Mouse (Mus musculus): ENCODE results near the gene Cfap77. TPM values are rescaled to one million over a fixed set of nuclear protein-coding genes. Genes with fewer than 3 reads are reported as not detected.

The Cfap77 gene
- polyA plus RNA-seq, 1 experiment, result 0.38 TPM

DNA sequence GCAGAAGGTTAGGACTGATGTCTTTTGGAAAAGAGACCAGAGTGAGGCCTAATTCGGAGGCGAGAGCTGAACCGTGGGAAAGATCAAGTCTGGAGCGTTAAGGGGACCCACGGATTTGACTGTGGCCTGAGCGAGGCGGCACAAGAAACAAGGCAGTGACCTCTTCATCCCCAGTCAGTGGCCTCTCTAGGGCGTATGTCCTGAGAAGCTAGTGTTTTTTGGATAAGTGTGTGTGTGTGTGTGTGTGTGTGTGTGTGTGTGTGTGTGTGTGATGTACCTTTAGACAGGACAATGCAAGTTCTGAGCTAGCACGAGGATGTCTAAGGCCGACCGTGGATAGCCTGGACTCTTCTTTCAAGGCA is 137.7 kb downstream of the Cfap77 start:
- TF ChIP-seq POLR2A (IDR thresholded peaks at IDR 0.05; ENCODE audit: control insufficient read depth, extremely low read depth, insufficient read depth, low read length, poor library complexity) (no peak), CTCF (IDR thresholded peaks at IDR 0.05; ENCODE audit: borderline replicate concordance, control insufficient read depth, extremely low read depth, insufficient read depth, low read length, poor library complexity) (no peak)
- Histone ChIP-seq H3K36me3 (ENCODE audit: control insufficient read depth, insufficient read depth, low read length) (no peaks in the 10 kb centered on the region), H3K27me3 (ENCODE audit: control insufficient read depth, insufficient read depth, low read length) (peaks cover 31% of the 10 kb centered on the region), H3K27ac (ENCODE audit: control insufficient read depth, insufficient read depth, low read length) (no peak overlapping the region), H3K4me1 (replicated peaks; ENCODE audit: control insufficient read depth, insufficient read depth, low read length) (peaks cover 5% of the 10 kb centered on the region; the same call in 1 of the 2 replicates), H3K4me3 (ENCODE audit: control insufficient read depth, insufficient read depth, low read length) (no peak overlapping the region)
- 15% methylated on average over 11 of the region's 11 CpGs for WGBS
- no peak for DNase-seq

DNA sequence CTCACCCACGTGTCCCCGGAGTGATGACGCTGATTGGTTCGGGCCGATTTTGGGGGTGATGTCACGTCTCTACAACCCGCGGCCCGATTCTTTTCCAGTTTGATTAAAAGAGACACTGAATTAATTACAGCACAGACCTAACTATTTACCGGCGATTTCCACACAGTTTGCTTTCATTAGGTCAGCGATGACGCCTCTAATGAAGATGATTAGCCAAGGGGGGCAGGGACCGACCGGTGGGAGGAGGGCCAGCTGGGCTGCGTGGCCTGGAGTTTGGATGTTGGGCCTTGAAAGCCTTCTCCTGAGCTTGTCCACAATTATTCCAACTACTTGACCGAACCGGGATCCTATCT is 138.4 kb downstream of the Cfap77 start, which contains the start of gene Barhl1:
TSS of gene Barhl1 (minus strand) at position 156 of the 353 bp plus-strand sequence.
- no peak for DNase-seq
- Histone ChIP-seq H3K27me3 (ENCODE audit: control insufficient read depth, insufficient read depth, low read length) (peaks cover 35% of the 10 kb centered on the region), H3K27ac (ENCODE audit: control insufficient read depth, insufficient read depth, low read length) (no peak within 1 kb of the TSS), H3K36me3 (ENCODE audit: control insufficient read depth, insufficient read depth, low read length) (no peaks in the 10 kb centered on the region), H3K4me1 (replicated peaks; ENCODE audit: control insufficient read depth, insufficient read depth, low read length) (peaks cover 5% of the 10 kb centered on the region; the same call in 1 of the 2 replicates), H3K4me3 (ENCODE audit: control insufficient read depth, insufficient read depth, low read length) (no peak within 1 kb of the TSS)
- no peak for TF ChIP-seq POLR2A (IDR thresholded peaks at IDR 0.05; ENCODE audit: control insufficient read depth, extremely low read depth, insufficient read depth, low read length, poor library complexity)
- no peak for TF ChIP-seq CTCF (IDR thresholded peaks at IDR 0.05; ENCODE audit: borderline replicate concordance, control insufficient read depth, extremely low read depth, insufficient read depth, low read length, poor library complexity)
- 6% methylated on average over 18 of the region's 18 CpGs for WGBS

- Histone ChIP-seq H3K4me1 (replicated peaks; ENCODE audit: control insufficient read depth, insufficient read depth, low read length) (peaks cover 5% of the 10 kb centered on the region; the same call in 1 of the 2 replicates), H3K36me3 (ENCODE audit: control insufficient read depth, insufficient read depth, low read length) (no peaks in the 10 kb centered on the region), H3K4me3 (ENCODE audit: control insufficient read depth, insufficient read depth, low read length) (no peak overlapping the region), H3K27me3 (ENCODE audit: control insufficient read depth, insufficient read depth, low read length) (peaks cover 35% of the 10 kb centered on the region), H3K27ac (ENCODE audit: control insufficient read depth, insufficient read depth, low read length) (no peak overlapping the region)
- 3% methylated on average over 50 of the region's 50 CpGs for WGBS
- TF ChIP-seq CTCF (IDR thresholded peaks at IDR 0.05; ENCODE audit: borderline replicate concordance, control insufficient read depth, extremely low read depth, insufficient read depth, low read length, poor library complexity), result no peak
- DNase-seq, result peak; percentile 91
Observed at GRCm38 (mm10) chr2:28915768-28916512, 138.9 kb downstream of the Cfap77 start.

DNA sequence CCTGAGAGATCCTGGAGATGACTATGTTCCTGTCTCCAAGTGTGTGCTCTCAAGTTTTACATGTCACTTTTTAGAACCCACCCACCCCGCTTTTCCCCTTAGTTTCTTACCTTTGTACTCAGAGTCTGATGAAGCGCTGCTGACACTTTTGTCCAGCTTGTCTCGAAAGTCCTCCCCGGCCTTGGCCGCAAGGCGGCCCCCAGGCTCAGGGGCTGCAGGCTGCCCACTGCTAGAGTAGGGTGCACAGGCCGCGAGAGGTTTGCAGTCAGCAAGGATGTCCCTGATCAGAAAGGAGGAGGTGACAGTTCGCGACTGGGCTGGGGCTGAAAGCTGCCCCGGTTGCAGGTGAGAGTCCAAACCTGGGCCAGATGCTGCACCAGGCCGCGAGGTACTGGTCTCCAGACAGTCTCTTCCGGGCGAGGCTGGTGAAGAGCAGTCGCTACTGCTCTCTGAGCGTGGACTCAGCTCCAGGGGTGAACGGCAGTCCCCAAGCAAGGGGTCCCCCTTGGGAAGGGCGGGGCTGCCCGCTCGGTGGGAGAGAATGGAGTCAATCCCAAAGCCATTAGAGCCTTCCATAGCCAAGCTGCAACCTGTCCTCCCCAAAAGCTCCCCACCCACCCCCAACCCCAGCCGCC is 139.6 kb downstream of the Cfap77 start:
- DNase-seq, result no peak
- peaks cover 36% of the 10 kb centered on the region for H3K27me3 ChIP-seq (ENCODE audit: control insufficient read depth, insufficient read depth, low read length)
- TF ChIP-seq CTCF (IDR thresholded peaks at IDR 0.05; ENCODE audit: borderline replicate concordance, control insufficient read depth, extremely low read depth, insufficient read depth, low read length, poor library complexity) (no peak), POLR2A (IDR thresholded peaks at IDR 0.05; ENCODE audit: control insufficient read depth, extremely low read depth, insufficient read depth, low read length, poor library complexity) (no peak)
- no peak overlapping the region for H3K27ac ChIP-seq (ENCODE audit: control insufficient read depth, insufficient read depth, low read length)
- H3K4me1 ChIP-seq (replicated peaks; ENCODE audit: control insufficient read depth, insufficient read depth, low read length), result peaks cover 5% of the 10 kb centered on the region; the same call in 1 of the 2 replicates
- H3K4me3 ChIP-seq (ENCODE audit: control insufficient read depth, insufficient read depth, low read length), result no peak overlapping the region
- no peaks in the 10 kb centered on the region for H3K36me3 ChIP-seq (ENCODE audit: control insufficient read depth, insufficient read depth, low read length)
- 12% methylated on average over 22 of the region's 22 CpGs for WGBS

- H3K4me3 ChIP-seq (ENCODE audit: control insufficient read depth, insufficient read depth, low read length), result no peak overlapping the region
- no peak for DNase-seq
- H3K27ac ChIP-seq (ENCODE audit: control insufficient read depth, insufficient read depth, low read length), result no peak overlapping the region
- H3K36me3 ChIP-seq (ENCODE audit: control insufficient read depth, insufficient read depth, low read length), result no peaks in the 10 kb centered on the region
- TF ChIP-seq CTCF (IDR thresholded peaks at IDR 0.05; ENCODE audit: borderline replicate concordance, control insufficient read depth, extremely low read depth, insufficient read depth, low read length, poor library complexity) (no peak), POLR2A (IDR thresholded peaks at IDR 0.05; ENCODE audit: control insufficient read depth, extremely low read depth, insufficient read depth, low read length, poor library complexity) (no peak)
- 11% methylated on average over 2 of the region's 2 CpGs for WGBS
- peaks cover 5% of the 10 kb centered on the region; the same call in 1 of the 2 replicates for H3K4me1 ChIP-seq (replicated peaks; ENCODE audit: control insufficient read depth, insufficient read depth, low read length)
- H3K27me3 ChIP-seq (ENCODE audit: control insufficient read depth, insufficient read depth, low read length), result peaks cover 42% of the 10 kb centered on the region
Observed at GRCm38 (mm10) chr2:28914121-28914520, 140.7 kb downstream of the Cfap77 start.

- Histone ChIP-seq H3K36me3 (ENCODE audit: control insufficient read depth, insufficient read depth, low read length) (no peaks in the 10 kb centered on the region), H3K27me3 (ENCODE audit: control insufficient read depth, insufficient read depth, low read length) (peaks cover 39% of the 10 kb centered on the region), H3K4me1 (replicated peaks; ENCODE audit: control insufficient read depth, insufficient read depth, low read length) (peaks cover 5% of the 10 kb centered on the region; the same call in 1 of the 2 replicates), H3K4me3 (ENCODE audit: control insufficient read depth, insufficient read depth, low read length) (no peak overlapping the region), H3K27ac (ENCODE audit: control insufficient read depth, insufficient read depth, low read length) (no peak overlapping the region)
- TF ChIP-seq CTCF (IDR thresholded peaks at IDR 0.05; ENCODE audit: borderline replicate concordance, control insufficient read depth, extremely low read depth, insufficient read depth, low read length, poor library complexity) (no peak), POLR2A (IDR thresholded peaks at IDR 0.05; ENCODE audit: control insufficient read depth, extremely low read depth, insufficient read depth, low read length, poor library complexity) (no peak)
- DNase-seq, result no peak
- WGBS, result 7% methylated on average over 4 of the region's 4 CpGs
Observed at GRCm38 (mm10) chr2:28912961-28913360, 141.9 kb downstream of the Cfap77 start.
